Mouse (Mus musculus): Measurements from ENCODE around the gene Zfp61. TPM values are rescaled to one million over a fixed set of nuclear protein-coding genes. Genes with fewer than 3 reads are reported as not detected.
A peak's percentile ranks its signal among the peaks of the same experiment; 100 is the strongest.

Zfp61 gene
- 1.6 and 1.8 TPM in 2 replicates for polyA plus RNA-seq (2015; fragmentation: Nextera tagmentation; extraction: Ambion mirVana)

GRCm38 (mm10) chr7:24300771-24301282 is at the start of gene Zfp61:
Gene Zfp61 (minus strand): TSS chr7:24301232.
- Histone ChIP-seq H3K4me1 (ENCODE audit: insufficient read depth) (peaks cover 15% of the 10 kb centered on the region), H3K27ac (ENCODE audit: low read depth) (no peak within 1 kb of the TSS), H3K27me3 (ENCODE audit: insufficient read depth, low read length) (0 out of 2 replicates have a peak, but pooled peaks cover 4% of the 10 kb centered on the region), H3K4me2 (ENCODE audit: low read depth, low read length) (peak within 1 kb of the TSS; percentile 98), H3K9me3 (ENCODE audit: low read length) (no peaks in the 10 kb centered on the region), H3K9ac (replicated peaks) (peak within 1 kb of the TSS; percentile 18; the same call in 1 of the 2 replicates), H3K4me3 (ENCODE audit: low read depth, low read length) (peak within 1 kb of the TSS; percentile 79), H3K36me3 (replicated peaks; ENCODE audit: insufficient read depth, low read length) (no peaks in the 10 kb centered on the region)
- 4% methylated on average over 13 of the region's 13 CpGs for WGBS (ENCODE audit: insufficient replicate concordance)
- DNase-seq (peak; percentile 73), ATAC-seq (peak; percentile 48; the same call in 1 of the 2 replicates)
- no peak for TF ChIP-seq CTCF (IDR thresholded peaks at IDR 0.05; ENCODE audit: low read depth)
- TF ChIP-seq EP300 (IDR thresholded peaks at IDR 0.05; ENCODE audit: low read depth) = no peak

DNA sequence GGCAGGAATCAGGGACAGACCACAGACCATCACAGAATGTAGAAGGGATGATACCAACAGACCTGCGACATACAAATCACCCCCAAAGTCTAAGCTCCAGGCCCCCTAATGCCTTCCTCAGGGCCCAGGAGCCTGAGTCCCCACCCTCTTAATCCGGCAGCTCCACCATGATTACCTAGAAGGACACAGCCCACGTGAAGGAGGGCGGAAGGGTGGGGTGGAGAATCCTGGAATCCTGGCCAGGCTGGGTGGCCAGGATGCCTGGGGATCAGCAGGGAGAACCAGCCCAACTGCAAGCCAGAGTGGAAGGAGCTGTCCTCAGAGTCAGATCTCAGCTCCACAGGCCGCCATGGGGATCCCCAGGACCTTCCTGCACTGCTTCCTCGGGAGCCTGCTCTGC is 47.9 kb upstream of the Zfp61 start, which contains the start of gene Lypd5:
Gene Lypd5, plus strand, starts transcription at position 301 of the 400 bp plus-strand sequence.
- ATAC-seq = no peak
- H3K9me3 ChIP-seq (ENCODE audit: low read length) = no peaks in the 10 kb centered on the region
- DNase-seq = no peak
- TF ChIP-seq CTCF (IDR thresholded peaks at IDR 0.05; ENCODE audit: low read depth) (no peak), EP300 (IDR thresholded peaks at IDR 0.05; ENCODE audit: low read depth) (no peak)
- H3K4me2 ChIP-seq (ENCODE audit: low read depth, low read length) = no peak within 1 kb of the TSS
- no peak within 1 kb of the TSS for H3K27ac ChIP-seq (ENCODE audit: low read depth)
- H3K9ac ChIP-seq (replicated peaks) = no peak within 1 kb of the TSS
- no peaks in the 10 kb centered on the region for H3K4me1 ChIP-seq (ENCODE audit: insufficient read depth)
- H3K36me3 ChIP-seq (replicated peaks; ENCODE audit: insufficient read depth, low read length) = no peaks in the 10 kb centered on the region
- 38% methylated on average over 6 of the region's 6 CpGs for WGBS (ENCODE audit: insufficient replicate concordance)
- no peaks in the 10 kb centered on the region for H3K27me3 ChIP-seq (ENCODE audit: insufficient read depth, low read length)
- no peak within 1 kb of the TSS for H3K4me3 ChIP-seq (ENCODE audit: low read depth, low read length)

GRCm38 (mm10) chr7:24346444-24346843 is 45.4 kb upstream of the Zfp61 start:
- WGBS (ENCODE audit: insufficient replicate concordance) = 61% methylated on average over 5 of the region's 5 CpGs
- Histone ChIP-seq H3K9ac (replicated peaks) (no peak overlapping the region), H3K4me3 (ENCODE audit: low read depth, low read length) (no peak overlapping the region), H3K9me3 (ENCODE audit: low read length) (no peaks in the 10 kb centered on the region), H3K27ac (ENCODE audit: low read depth) (no peak overlapping the region), H3K4me1 (ENCODE audit: insufficient read depth) (no peaks in the 10 kb centered on the region), H3K4me2 (ENCODE audit: low read depth, low read length) (no peak overlapping the region), H3K36me3 (replicated peaks; ENCODE audit: insufficient read depth, low read length) (no peaks in the 10 kb centered on the region), H3K27me3 (ENCODE audit: insufficient read depth, low read length) (no peaks in the 10 kb centered on the region)
- DNase-seq (no peak), ATAC-seq (no peak)
- TF ChIP-seq EP300 (IDR thresholded peaks at IDR 0.05; ENCODE audit: low read depth) = no peak
- peak; percentile 40 for TF ChIP-seq CTCF (IDR thresholded peaks at IDR 0.05; ENCODE audit: low read depth)

- H3K27ac ChIP-seq (ENCODE audit: low read depth) = no peak overlapping the region
- H3K9ac ChIP-seq (replicated peaks) = no peak overlapping the region
- H3K4me3 ChIP-seq (ENCODE audit: low read depth, low read length) = no peak overlapping the region
- H3K36me3 ChIP-seq (replicated peaks; ENCODE audit: insufficient read depth, low read length) = no peaks in the 10 kb centered on the region
- no peaks in the 10 kb centered on the region for H3K27me3 ChIP-seq (ENCODE audit: insufficient read depth, low read length)
- no peak overlapping the region for H3K4me2 ChIP-seq (ENCODE audit: low read depth, low read length)
- ATAC-seq (no peak), DNase-seq (no peak)
- TF ChIP-seq CTCF (IDR thresholded peaks at IDR 0.05; ENCODE audit: low read depth) = no peak
- TF ChIP-seq EP300 (IDR thresholded peaks at IDR 0.05; ENCODE audit: low read depth) = no peak
- WGBS (ENCODE audit: insufficient replicate concordance) = 76% methylated on average over 7 of the region's 7 CpGs
- H3K9me3 ChIP-seq (ENCODE audit: low read length) = no peaks in the 10 kb centered on the region
- no peaks in the 10 kb centered on the region for H3K4me1 ChIP-seq (ENCODE audit: insufficient read depth)
Observed at GRCm38 (mm10) chr7:24343701-24344272, 42.8 kb upstream of the Zfp61 start.

GRCm38 (mm10) chr7:24338241-24338640 is 37.2 kb upstream of the Zfp61 start:
- Histone ChIP-seq H3K9ac (replicated peaks) (no peak overlapping the region), H3K36me3 (replicated peaks; ENCODE audit: insufficient read depth, low read length) (no peaks in the 10 kb centered on the region), H3K4me2 (ENCODE audit: low read depth, low read length) (no peak overlapping the region), H3K4me1 (ENCODE audit: insufficient read depth) (no peaks in the 10 kb centered on the region), H3K27ac (ENCODE audit: low read depth) (no peak overlapping the region), H3K9me3 (ENCODE audit: low read length) (no peaks in the 10 kb centered on the region), H3K4me3 (ENCODE audit: low read depth, low read length) (no peak overlapping the region), H3K27me3 (ENCODE audit: insufficient read depth, low read length) (peaks cover 14% of the 10 kb centered on the region)
- DNase-seq = no peak
- no peak for ATAC-seq
- TF ChIP-seq CTCF (IDR thresholded peaks at IDR 0.05; ENCODE audit: low read depth) = peak; percentile 39
- no peak for TF ChIP-seq EP300 (IDR thresholded peaks at IDR 0.05; ENCODE audit: low read depth)
- WGBS (ENCODE audit: insufficient replicate concordance) = 50% methylated on average over 2 of the region's 2 CpGs

- no peak overlapping the region for H3K9ac ChIP-seq (replicated peaks)
- H3K27me3 ChIP-seq (ENCODE audit: insufficient read depth, low read length) = peaks cover 18% of the 10 kb centered on the region
- no peak overlapping the region for H3K4me2 ChIP-seq (ENCODE audit: low read depth, low read length)
- TF ChIP-seq CTCF (IDR thresholded peaks at IDR 0.05; ENCODE audit: low read depth) (peak; percentile 78), EP300 (IDR thresholded peaks at IDR 0.05; ENCODE audit: low read depth) (no peak)
- no peaks in the 10 kb centered on the region for H3K4me1 ChIP-seq (ENCODE audit: insufficient read depth)
- H3K4me3 ChIP-seq (ENCODE audit: low read depth, low read length) = no peak overlapping the region
- ATAC-seq = no peak
- 6% methylated on average over 5 of the region's 5 CpGs for WGBS (ENCODE audit: insufficient replicate concordance)
- no peak overlapping the region for H3K27ac ChIP-seq (ENCODE audit: low read depth)
- no peaks in the 10 kb centered on the region for H3K36me3 ChIP-seq (replicated peaks; ENCODE audit: insufficient read depth, low read length)
- H3K9me3 ChIP-seq (ENCODE audit: low read length) = no peaks in the 10 kb centered on the region
- peak; percentile 77 for DNase-seq
Observed at GRCm38 (mm10) chr7:24335699-24336309, 34.8 kb upstream of the Zfp61 start.
